Mouse (Mus musculus) right cerebral cortex, adult 18-20 months (tissue): ENCODE data around the gene Fam234b.

Experiments used
- DNase-seq: peaks from one replicate; pipeline ENCODE4 v3.0.0; 2022; ENCODE audit warnings: mixed read lengths

Fam234b gene

GRCm38 (mm10) chr6:135183961-135184360, 13.8 kb upstream of the Fam234b start:
- DNase-seq, result no peak

GRCm38 (mm10) chr6:135187076-135187917, 10.5 kb upstream of the Fam234b start:
- no peak for DNase-seq

GRCm38 (mm10) chr6:135188629-135189028, 9.1 kb upstream of the Fam234b start:
- no peak for DNase-seq

GRCm38 (mm10) chr6:135190122-135190521, 7.7 kb upstream of the Fam234b start:
- no peak for DNase-seq

- no peak for DNase-seq
Measured at GRCm38 (mm10) chr6:135191906-135192305, 5.9 kb upstream of the Fam234b start.

- DNase-seq, result no peak
Measured at GRCm38 (mm10) chr6:135192993-135193392, 4.8 kb upstream of the Fam234b start.

GRCm38 (mm10) chr6:135193733-135194132, 4.0 kb upstream of the Fam234b start:
- no peak for DNase-seq

- no peak for DNase-seq
Measured at GRCm38 (mm10) chr6:135194907-135195306, 2.9 kb upstream of the Fam234b start.

GRCm38 (mm10) chr6:135196707-135197106, 1.1 kb upstream of the Fam234b start:
- DNase-seq, result no peak

GRCm38 (mm10) chr6:135197446-135197845, 331 bp upstream of the Fam234b start:
- no peak for DNase-seq

- DNase-seq, result no peak
Measured at GRCm38 (mm10) chr6:135198726-135199125, 949 bp downstream of the Fam234b start.

GRCm38 (mm10) chr6:135200122-135200957, 2.6 kb downstream of the Fam234b start:
- DNase-seq, result peak; percentile 65

- no peak for DNase-seq
Measured at GRCm38 (mm10) chr6:135202668-135203067, 4.9 kb downstream of the Fam234b start.

- DNase-seq, result no peak
Measured at GRCm38 (mm10) chr6:135203737-135204136, 6.0 kb downstream of the Fam234b start.

GRCm38 (mm10) chr6:135204869-135205268, 7.1 kb downstream of the Fam234b start:
- no peak for DNase-seq

- DNase-seq, result no peak
Measured at GRCm38 (mm10) chr6:135205802-135206201, 8.0 kb downstream of the Fam234b start.

- DNase-seq, result no peak
Measured at GRCm38 (mm10) chr6:135206909-135207308, 9.1 kb downstream of the Fam234b start.

GRCm38 (mm10) chr6:135211169-135211568, 13.4 kb downstream of the Fam234b start:
- no peak for DNase-seq

GRCm38 (mm10) chr6:135212666-135213065, 14.9 kb downstream of the Fam234b start:
- no peak for DNase-seq

- no peak for DNase-seq
Measured at GRCm38 (mm10) chr6:135218330-135218729, 20.6 kb downstream of the Fam234b start.

- DNase-seq, result no peak
Measured at GRCm38 (mm10) chr6:135219916-135220315, 22.1 kb downstream of the Fam234b start.

GRCm38 (mm10) chr6:135223786-135224416, 26.1 kb downstream of the Fam234b start:
- no peak for DNase-seq

GRCm38 (mm10) chr6:135228465-135228941, 30.7 kb downstream of the Fam234b start:
- no peak for DNase-seq
